Mouse (Mus musculus) megakaryocyte, adult 5-6 weeks (primary cell): ENCODE data around the gene Gm20518. TPM values are rescaled to one million over a fixed set of nuclear protein-coding genes. Genes with fewer than 3 reads are reported as not detected.

Experiments
- total RNA-seq, 2 experiments: library from RNA; stranded (forward) in 1 of 2; stranded (reverse) in 1 of 2; fragments of 153-499, 151-499 nt in 1 of 2; fragments of 221-1000, 200-1000 nt in 1 of 2; gene quantifications; 2 replicates each; pipeline versions ENCODE4 v1.2.3 to v1.2.4; 2015 to 2017

Gm20518 gene
- total RNA-seq, 2 experiments from 2014 or later, result 0.37 to 0.96 TPM

Other genes with a start within 250 kb of the Gm20518 start
- 0.36 TPM in 1 of 2 replicates, not detected in the other for gene Ccdc74a, start 245.2 kb downstream of the Gm20518 start, total RNA-seq (2015)
- gene Ccdc74a, start 245.2 kb downstream of the Gm20518 start, total RNA-seq (2017), result not detected in 2 replicates
- gene Med15, start 158.8 kb downstream of the Gm20518 start, total RNA-seq (2015), result 61.4 and 67.1 TPM in 2 replicates
- 28.6 and 49.3 TPM in 2 replicates for gene Med15, start 158.8 kb downstream of the Gm20518 start, total RNA-seq (2017)
- gene Klhl22, start 132.1 kb downstream of the Gm20518 start, total RNA-seq (2015), result 5.0 and 6.9 TPM in 2 replicates
- 7.0 and 8.3 TPM in 2 replicates for gene Klhl22, start 132.1 kb downstream of the Gm20518 start, total RNA-seq (2017)
- 0.07 TPM in 1 of 2 replicates, not detected in the other for gene Scarf2, start 94.4 kb downstream of the Gm20518 start, total RNA-seq (2015)
- gene Scarf2, start 94.4 kb downstream of the Gm20518 start, total RNA-seq (2017), result not detected in 2 replicates
- gene B830017H08Rik, start 58.5 kb downstream of the Gm20518 start, total RNA-seq (2015), result not detected in 2 replicates
- not detected in 2 replicates for gene B830017H08Rik, start 58.5 kb downstream of the Gm20518 start, total RNA-seq (2017)
- gene Car15, start 53.3 kb downstream of the Gm20518 start, total RNA-seq (2015), result 4.1 and 6.1 TPM in 2 replicates
- gene Car15, start 53.3 kb downstream of the Gm20518 start, total RNA-seq (2017), result 1.7 and 2.3 TPM in 2 replicates
- gene Tssk1, start 2.6 kb upstream of the Gm20518 start, total RNA-seq (2015), result not detected in 2 replicates
- not detected in 2 replicates for gene Tssk1, start 2.6 kb upstream of the Gm20518 start, total RNA-seq (2017)
- 16.1 and 20.5 TPM in 2 replicates for gene Dgcr2, start 6.9 kb upstream of the Gm20518 start, total RNA-seq (2015)
- gene Dgcr2, start 6.9 kb upstream of the Gm20518 start, total RNA-seq (2017), result 32.9 and 35.6 TPM in 2 replicates
- not detected in 2 replicates for gene Tssk2, start 7.0 kb upstream of the Gm20518 start, total RNA-seq (2015)
- not detected in 2 replicates for gene Tssk2, start 7.0 kb upstream of the Gm20518 start, total RNA-seq (2017)
- gene Ess2, start 19.7 kb upstream of the Gm20518 start, total RNA-seq (2015), result 8.9 and 10.3 TPM in 2 replicates
- gene Ess2, start 19.7 kb upstream of the Gm20518 start, total RNA-seq (2017), result 14.5 and 17.7 TPM in 2 replicates
- gene Gsc2, start 23.4 kb upstream of the Gm20518 start, total RNA-seq (2015), result not detected in 2 replicates
- not detected in 2 replicates for gene Gsc2, start 23.4 kb upstream of the Gm20518 start, total RNA-seq (2017)
- 7.6 and 11.2 TPM in 2 replicates for gene Slc25a1, start 36.5 kb upstream of the Gm20518 start, total RNA-seq (2015)
- 16.1 and 24.1 TPM in 2 replicates for gene Slc25a1, start 36.5 kb upstream of the Gm20518 start, total RNA-seq (2017)
- not detected in 2 replicates for gene Vpreb2, start 88.8 kb upstream of the Gm20518 start, total RNA-seq (2015)
- not detected in 2 replicates for gene Vpreb2, start 88.8 kb upstream of the Gm20518 start, total RNA-seq (2017)
- gene Dgcr6, start 161.2 kb upstream of the Gm20518 start, total RNA-seq (2015), result 9.8 and 11.4 TPM in 2 replicates
- 3.4 and 7.9 TPM in 2 replicates for gene Dgcr6, start 161.2 kb upstream of the Gm20518 start, total RNA-seq (2017)
- gene Prodh, start 198.5 kb upstream of the Gm20518 start, total RNA-seq (2015), result 1.3 and 2.2 TPM in 2 replicates
- 5.7 and 9.8 TPM in 2 replicates for gene Prodh, start 198.5 kb upstream of the Gm20518 start, total RNA-seq (2017)
- gene Rtn4r, start 236.0 kb upstream of the Gm20518 start, total RNA-seq (2015), result 0.36 and 0.85 TPM in 2 replicates
- gene Rtn4r, start 236.0 kb upstream of the Gm20518 start, total RNA-seq (2017), result 0.26 TPM in 1 of 2 replicates, not detected in the other